In the genomic region with DNA sequence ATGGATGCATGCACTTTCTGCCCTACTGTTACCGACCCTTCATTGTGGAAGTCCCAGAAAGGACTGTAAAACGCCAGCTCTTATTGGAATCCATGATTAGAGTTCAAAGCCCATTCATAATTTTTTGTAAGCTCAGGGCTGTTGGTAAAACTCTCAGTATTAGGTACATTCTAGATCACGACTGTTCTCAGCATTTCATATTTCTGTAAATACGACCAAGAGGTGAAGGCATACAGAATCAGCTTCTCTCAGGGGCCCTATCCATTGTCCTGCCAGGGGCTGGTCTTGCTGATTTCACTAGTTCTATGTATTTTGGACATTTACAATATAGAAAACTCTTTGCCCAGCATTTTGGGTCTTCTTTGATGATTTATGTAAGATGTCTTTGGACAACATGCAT, we compare ENCODE assay signal across 8 mouse cellular contexts. TPM values are rescaled to one million over a fixed set of nuclear protein-coding genes. Genes with fewer than 3 reads are reported as not detected.
A peak's percentile ranks its signal among the peaks of the same experiment; 100 is the strongest.
DNase-seq lines count a peak whose midpoint lies in the region; ATAC-seq and TF ChIP-seq lines count a peak whose summit lies in the region.

No protein-coding gene starts in this region.

- peak overlapping the region; percentile 80 for H3K4me3 ChIP-seq in heart, postnatal 0 days (ENCODE audit: low read depth, low read length)
- peak overlapping the region; percentile 67 for H3K4me3 ChIP-seq in bone marrow macrophage, adult 2 months (ENCODE audit: insufficient read depth, low read length)
- peak overlapping the region; percentile 87 for H3K4me3 ChIP-seq in hindbrain, embryonic 12.5 days
- peak overlapping the region; percentile 87 for H3K4me3 ChIP-seq in midbrain, embryonic 12.5 days

- no peaks in the 10 kb centered on the region for H3K9me3 ChIP-seq in heart, postnatal 0 days (replicated peaks; ENCODE audit: control insufficient read depth, low read length)
- no peaks in the 10 kb centered on the region for H3K9me3 ChIP-seq in hindbrain, embryonic 12.5 days (replicated peaks)
- H3K9me3 ChIP-seq in midbrain, embryonic 12.5 days, result no peaks in the 10 kb centered on the region

- H3K27me3 ChIP-seq in heart, postnatal 0 days (ENCODE audit: control insufficient read depth, insufficient read depth, low read length), result no peaks in the 10 kb centered on the region
- no peaks in the 10 kb centered on the region for H3K27me3 ChIP-seq in hindbrain, embryonic 12.5 days
- no peaks in the 10 kb centered on the region for H3K27me3 ChIP-seq in midbrain, embryonic 12.5 days

- intact Hi-C loops in heart, postnatal 25 days (cut with DNase I), result no loop called here

- peaks cover 8% of the 10 kb centered on the region for H3K36me3 ChIP-seq in heart, postnatal 0 days (replicated peaks; ENCODE audit: control insufficient read depth, insufficient read depth, low read length)
- peaks cover 8% of the 10 kb centered on the region; the same call in 1 of the 2 replicates for H3K36me3 ChIP-seq in hindbrain, embryonic 12.5 days
- H3K36me3 ChIP-seq in midbrain, embryonic 12.5 days, result peaks cover 8% of the 10 kb centered on the region; the same call in 1 of the 2 replicates

- no peak overlapping the region for H3K27ac ChIP-seq in heart, postnatal 0 days (ENCODE audit: low read depth)
- no peak overlapping the region for H3K27ac ChIP-seq in bone marrow macrophage, adult 2 months (ENCODE audit: insufficient read depth, low read depth, low read length)
- no peak overlapping the region for H3K27ac ChIP-seq in hindbrain, embryonic 12.5 days
- H3K27ac ChIP-seq in midbrain, embryonic 12.5 days (replicated peaks), result peak overlapping the region; percentile 63; the same call in 1 of the 2 replicates

- TF ChIP-seq POLR2A in bone marrow macrophage, adult 2 months (IDR thresholded peaks at IDR 0.05; ENCODE audit: borderline replicate concordance, low read depth, low read length), result no peak

- 25% methylated on average over 4 of the region's 4 CpGs for WGBS in heart, postnatal 0 days
- 38% methylated on average over 4 of the region's 4 CpGs for WGBS in hindbrain, embryonic 12.5 days
- WGBS in midbrain, embryonic 12.5 days, result 38% methylated on average over 4 of the region's 4 CpGs

- TF ChIP-seq CTCF in heart, postnatal 0 days (IDR thresholded peaks at IDR 0.05; ENCODE audit: low read depth), result no peak
- TF ChIP-seq CTCF in bone marrow macrophage, adult 2 months (IDR thresholded peaks at IDR 0.05; ENCODE audit: low read depth, low read length), result no peak

- DNase-seq in heart, postnatal 0 days (ENCODE audit: low spot score), result no peak
- DNase-seq in heart, postnatal 25 days (ENCODE audit: low spot score), result no peak
- DNase-seq in urinary bladder, postnatal 4 days (ENCODE audit: low spot score in 2 of 2), result no peak

- no peak for ATAC-seq in heart, postnatal 0 days (ENCODE audit: insufficient read depth, low read depth)
- ATAC-seq in hindbrain, embryonic 12.5 days (ENCODE audit: low FRiP score), result no peak; the same call in 1 of the 2 replicates
- no peak for ATAC-seq in midbrain, embryonic 12.5 days (ENCODE audit: low FRiP score, low read depth)
- no peak for ATAC-seq in monocyte, adult 5-6 weeks (replicated peaks; ENCODE audit: insufficient number of reproducible peaks, low FRiP score, low TSS enrichment, poor library complexity, severe bottlenecking)
- ATAC-seq in granulocyte monocyte progenitor cell, adult 5-6 weeks (replicated peaks; ENCODE audit: poor library complexity, severe bottlenecking), result no peak

- TF ChIP-seq EP300 in heart, postnatal 0 days (IDR thresholded peaks at IDR 0.05; ENCODE audit: low read depth), result no peak

- H3K4me2 ChIP-seq in heart, postnatal 0 days (ENCODE audit: low read depth, low read length), result peak overlapping the region; percentile 85
- peak overlapping the region; percentile 75 for H3K4me2 ChIP-seq in hindbrain, embryonic 12.5 days (replicated peaks)
- peak overlapping the region; percentile 73 for H3K4me2 ChIP-seq in midbrain, embryonic 12.5 days (replicated peaks)

- H3K4me1 ChIP-seq in heart, postnatal 0 days (ENCODE audit: control insufficient read depth, insufficient read depth), result peaks cover 11% of the 10 kb centered on the region
- H3K4me1 ChIP-seq in bone marrow macrophage, adult 2 months (ENCODE audit: control insufficient read depth, insufficient read depth, low read length), result peaks cover 5% of the 10 kb centered on the region
- H3K4me1 ChIP-seq in hindbrain, embryonic 12.5 days, result peaks cover 9% of the 10 kb centered on the region
- peaks cover 10% of the 10 kb centered on the region for H3K4me1 ChIP-seq in midbrain, embryonic 12.5 days

- peak overlapping the region; percentile 95 for H3K9ac ChIP-seq in heart, postnatal 0 days (replicated peaks; ENCODE audit: low read depth, low read length)
- H3K9ac ChIP-seq in hindbrain, embryonic 12.5 days, result peak overlapping the region; percentile 92
- peak overlapping the region; percentile 87 for H3K9ac ChIP-seq in midbrain, embryonic 12.5 days (replicated peaks)

RNA-seq across cellular contexts. Expression of a gene that starts 0.3 kb away (rescaled TPM):
- 6.7 and 7.3 TPM in 2 replicates for total RNA-seq in heart, postnatal 0 days (2014; rRNA removed; ENCODE audit: low replicate concordance)
- polyA plus RNA-seq in heart, postnatal 0 days (2015; fragmentation: Nextera tagmentation; extraction: Ambion mirVana), result 2.9 and 3.3 TPM in 2 replicates
- 10 to 100 TPM; 15.2 to 16.2 TPM for total RNA-seq in heart, postnatal 25 days (2021)
- 4.3 and 5.5 TPM in 2 replicates for polyA plus RNA-seq in bone marrow macrophage, adult 2 months (2012; ENCODE audit: insufficient read depth, insufficient read length, missing spikeins)
- 3.5 and 4.2 TPM in 2 replicates for polyA plus RNA-seq in hindbrain, embryonic 12.5 days (2016; fragmentation: Nextera tagmentation; extraction: Ambion mirVana)
- 3.4 and 3.9 TPM in 2 replicates for polyA plus RNA-seq in midbrain, embryonic 12.5 days (2016; fragmentation: Nextera tagmentation; extraction: Ambion mirVana)
- 18.5 to 31.9 TPM (median 22.4 TPM) in 3 replicates for total RNA-seq in monocyte, adult 5-6 weeks (2017)
- 13.3 and 14.2 TPM in 2 replicates for total RNA-seq in granulocyte monocyte progenitor cell, adult 5-6 weeks (2014; fragmentation: Nextera tagmentation)
- total RNA-seq in granulocyte monocyte progenitor cell, adult 5-6 weeks (2017), result 10.3 and 10.8 TPM in 2 replicates

RNA-seq across cellular contexts. Expression of a gene that starts 14.8 kb away (rescaled TPM):
- 15.0 and 16.1 TPM in 2 replicates for total RNA-seq in heart, postnatal 0 days (2014; rRNA removed; ENCODE audit: low replicate concordance)
- 15.9 and 18.6 TPM in 2 replicates for polyA plus RNA-seq in heart, postnatal 0 days (2015; fragmentation: Nextera tagmentation; extraction: Ambion mirVana)
- total RNA-seq in heart, postnatal 25 days (2021), result 10 to 100 TPM; 16.8 to 18.2 TPM
- 26.0 and 30.5 TPM in 2 replicates for polyA plus RNA-seq in bone marrow macrophage, adult 2 months (2012; ENCODE audit: insufficient read depth, insufficient read length, missing spikeins)
- 53.6 and 55.8 TPM in 2 replicates for polyA plus RNA-seq in hindbrain, embryonic 12.5 days (2016; fragmentation: Nextera tagmentation; extraction: Ambion mirVana)
- 55.8 and 61.9 TPM in 2 replicates for polyA plus RNA-seq in midbrain, embryonic 12.5 days (2016; fragmentation: Nextera tagmentation; extraction: Ambion mirVana)
- 49.2 to 85.2 TPM (median 72.3 TPM) in 3 replicates for total RNA-seq in monocyte, adult 5-6 weeks (2017)
- 53.7 and 67.1 TPM in 2 replicates for total RNA-seq in granulocyte monocyte progenitor cell, adult 5-6 weeks (2014; fragmentation: Nextera tagmentation)
- total RNA-seq in granulocyte monocyte progenitor cell, adult 5-6 weeks (2017), result 51.3 and 58.7 TPM in 2 replicates
